Mouse (Mus musculus) stomach, postnatal 0 days (tissue): ENCODE data around the gene Mgea5.

Experiments
- CTCF ChIP-seq: IDR thresholded peaks from 2 replicates; pipeline ENCODE4 v1.5.1; 2016; ENCODE audit warnings: antibody characterized with exemption, low read depth, mild to moderate bottlenecking, moderate library complexity
- EP300 ChIP-seq: optimal IDR thresholded peaks from 2 replicates; pipeline ENCODE3; 2016; ENCODE audit warnings: antibody characterized with exemption

DNA sequence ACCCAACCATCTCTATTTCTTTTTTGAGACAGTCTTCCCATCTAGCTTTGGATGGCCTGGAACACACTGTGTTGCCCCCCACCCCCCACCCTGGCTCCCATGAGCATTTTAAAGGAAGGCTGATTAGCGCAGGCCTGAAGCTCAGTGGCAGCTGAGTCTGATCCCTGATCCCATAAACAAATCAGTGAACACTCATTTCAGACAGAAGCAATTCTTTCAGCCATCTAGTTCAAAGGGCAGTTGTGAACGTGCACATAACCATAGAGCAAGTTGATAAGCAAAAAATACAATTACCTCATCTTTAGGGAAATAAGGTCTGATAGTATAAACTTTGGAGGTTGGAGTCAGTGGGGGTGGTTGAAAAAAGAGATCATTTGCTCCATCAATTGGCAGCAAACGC lies 22.8 kb downstream of the Mgea5 start:
- TF ChIP-seq CTCF = no peak
- TF ChIP-seq EP300 = no peak
